Mouse (Mus musculus): ENCODE data around the gene Lce3a. TPM values are rescaled to one million over a fixed set of nuclear protein-coding genes. Genes with fewer than 3 reads are reported as not detected.

Gene Lce3a
- not detected for total RNA-seq (2021)
- long read RNA-seq, experiment 1, result 0 reads
- long read RNA-seq, experiment 2, result 0 reads

GRCm38 (mm10) chr3:92926130-92926529, at the start of gene Lce3a:
TSS of gene Lce3a (minus strand) at chr3:92926230.
- no peak within 1 kb of the TSS for H3K4me3 ChIP-seq
- intact Hi-C loops (cut with DNase I), result no loop called here
- no peak for TF ChIP-seq CTCF (IDR thresholded peaks at IDR 0.05)
- H3K27ac ChIP-seq, result no peak within 1 kb of the TSS
- DNase-seq (ENCODE audit: extremely low spot score in 1 of 2, low spot score in 2 of 2), result no peak

GRCm38 (mm10) chr3:92966761-92967160, 40.7 kb upstream of the Lce3a start, which contains the start of gene Lce3e:
TSS of gene Lce3e (plus strand) at chr3:92967061.
- DNase-seq (ENCODE audit: extremely low spot score in 1 of 2, low spot score in 2 of 2), result no peak
- Histone ChIP-seq H3K27ac (no peak within 1 kb of the TSS), H3K4me3 (no peak within 1 kb of the TSS)
- intact Hi-C loops (cut with DNase I), result no loop called here
- no peak for TF ChIP-seq CTCF (IDR thresholded peaks at IDR 0.05)

- intact Hi-C loops (cut with DNase I), result no loop called here
- TF ChIP-seq CTCF (IDR thresholded peaks at IDR 0.05), result no peak
- H3K27ac ChIP-seq, result no peak within 1 kb of the TSS
- no peak within 1 kb of the TSS for H3K4me3 ChIP-seq
- DNase-seq (ENCODE audit: extremely low spot score in 1 of 2, low spot score in 2 of 2), result no peak
Observed at GRCm38 (mm10) chr3:92957090-92957489, 31.1 kb upstream of the Lce3a start, which contains the start of gene Lce3d. TSS of gene Lce3d (plus strand) at chr3:92957390.

GRCm38 (mm10) chr3:92944186-92944585, 18.2 kb upstream of the Lce3a start, which contains the start of gene Lce3c:
TSS of gene Lce3c (plus strand) at chr3:92944486.
- DNase-seq (ENCODE audit: extremely low spot score in 1 of 2, low spot score in 2 of 2), result no peak
- no peak within 1 kb of the TSS for H3K27ac ChIP-seq
- TF ChIP-seq CTCF (IDR thresholded peaks at IDR 0.05), result no peak
- intact Hi-C loops (cut with DNase I), result no loop called here
- no peak within 1 kb of the TSS for H3K4me3 ChIP-seq

- no peak for TF ChIP-seq CTCF (IDR thresholded peaks at IDR 0.05)
- Histone ChIP-seq H3K27ac (no peak within 1 kb of the TSS), H3K4me3 (no peak within 1 kb of the TSS)
- intact Hi-C loops (cut with DNase I), result no loop called here
- no peak for DNase-seq (ENCODE audit: extremely low spot score in 1 of 2, low spot score in 2 of 2)
Observed at GRCm38 (mm10) chr3:92932679-92933078, 6.6 kb upstream of the Lce3a start, which contains the start of gene Lce3b. TSS of gene Lce3b (plus strand) at chr3:92932979.

GRCm38 (mm10) chr3:92920364-92920763, 5.7 kb downstream of the Lce3a start:
- TF ChIP-seq CTCF (IDR thresholded peaks at IDR 0.05), result peak; percentile 47
- Histone ChIP-seq H3K4me3 (no peak overlapping the region), H3K27ac (no peak overlapping the region)
- intact Hi-C loops (cut with DNase I), result loop anchor here (5.0 kb wide), 1 partner anchor 112 kb away; no protein-coding TSS in a partner anchor
- DNase-seq (ENCODE audit: extremely low spot score in 1 of 2, low spot score in 2 of 2), result peak; percentile 12 to 18

GRCm38 (mm10) chr3:92907571-92907970, 18.5 kb downstream of the Lce3a start:
- intact Hi-C loops (cut with DNase I), result loop anchor here (1.0 to 10.0 kb wide), 3 partner anchors 124 to 587 kb away; no protein-coding TSS in a partner anchor
- no peak overlapping the region for H3K4me3 ChIP-seq
- DNase-seq (ENCODE audit: extremely low spot score in 1 of 2, low spot score in 2 of 2), result peak in 1 of 2 experiments; percentile 15
- peak; percentile 73 for TF ChIP-seq CTCF (IDR thresholded peaks at IDR 0.05)
- H3K27ac ChIP-seq, result no peak overlapping the region

GRCm38 (mm10) chr3:92905182-92905581, 20.8 kb downstream of the Lce3a start:
- no peak overlapping the region for H3K27ac ChIP-seq
- TF ChIP-seq CTCF (IDR thresholded peaks at IDR 0.05), result no peak
- H3K4me3 ChIP-seq, result no peak overlapping the region
- intact Hi-C loops (cut with DNase I), result loop anchor here (10.0 kb wide), 2 partner anchors 340 to 590 kb away; no protein-coding TSS in a partner anchor
- no peak for DNase-seq (ENCODE audit: extremely low spot score in 1 of 2, low spot score in 2 of 2)

GRCm38 (mm10) chr3:92903640-92904039, 22.4 kb downstream of the Lce3a start:
- TF ChIP-seq CTCF (IDR thresholded peaks at IDR 0.05), result peak; percentile 47
- intact Hi-C loops (cut with DNase I), result loop anchor here (2.0 to 10.0 kb wide), 5 partner anchors 79 to 751 kb away; partner anchors contain the start of gene Lce1g
- no peak for DNase-seq (ENCODE audit: extremely low spot score in 1 of 2, low spot score in 2 of 2)

GRCm38 (mm10) chr3:92902992-92903391, 23.0 kb downstream of the Lce3a start:
- H3K27ac ChIP-seq, result no peak overlapping the region
- intact Hi-C loops (cut with DNase I), result loop anchor here (2.0 to 10.0 kb wide), 5 partner anchors 78 to 751 kb away; partner anchors contain the start of gene Lce1g
- no peak overlapping the region for H3K4me3 ChIP-seq
- DNase-seq (ENCODE audit: extremely low spot score in 1 of 2, low spot score in 2 of 2), result peak; percentile 13 to 52
- TF ChIP-seq CTCF (IDR thresholded peaks at IDR 0.05), result peak; percentile 69

More at GRCm38 (mm10) chr3:92903640-92904039, 22.4 kb downstream of the Lce3a start:
- Histone ChIP-seq H3K27ac (no peak overlapping the region), H3K4me3 (no peak overlapping the region)

- no peak for TF ChIP-seq CTCF (IDR thresholded peaks at IDR 0.05)
- Histone ChIP-seq H3K4me3 (no peak overlapping the region), H3K27ac (no peak overlapping the region)
- no peak for DNase-seq (ENCODE audit: extremely low spot score in 1 of 2, low spot score in 2 of 2)
- intact Hi-C loops (cut with DNase I), result no loop called here
Observed at GRCm38 (mm10) chr3:92894489-92894888, 31.5 kb downstream of the Lce3a start.

GRCm38 (mm10) chr3:92894063-92894462, 32.0 kb downstream of the Lce3a start:
- H3K4me3 ChIP-seq, result no peak overlapping the region
- intact Hi-C loops (cut with DNase I), result no loop called here
- DNase-seq (ENCODE audit: extremely low spot score in 1 of 2, low spot score in 2 of 2), result no peak
- TF ChIP-seq CTCF (IDR thresholded peaks at IDR 0.05), result no peak
- no peak overlapping the region for H3K27ac ChIP-seq

Other genes starting within 250 kb of the Lce3a start
- not detected for gene Lce1c, start 247.0 kb downstream of the Lce3a start, total RNA-seq (2021)
- not detected for gene Lce1d, start 239.0 kb downstream of the Lce3a start, total RNA-seq (2021)
- not detected for gene Lce1e, start 217.2 kb downstream of the Lce3a start, total RNA-seq (2021)
- not detected for gene Lce1f, start 205.9 kb downstream of the Lce3a start, total RNA-seq (2021)
- not detected for gene Gm38119, start 187.1 kb downstream of the Lce3a start, total RNA-seq (2021)
- gene Lce1g, start 173.9 kb downstream of the Lce3a start, total RNA-seq (2021), result not detected
- gene Lce1h, start 161.2 kb downstream of the Lce3a start, total RNA-seq (2021), result not detected
- gene Lce1i, start 147.3 kb downstream of the Lce3a start, total RNA-seq (2021), result not detected
- not detected for gene Lce1j, start 135.7 kb downstream of the Lce3a start, total RNA-seq (2021)
- gene Lce1k, start 118.3 kb downstream of the Lce3a start, total RNA-seq (2021), result not detected
- not detected for gene Kprp, start 99.0 kb downstream of the Lce3a start, total RNA-seq (2021)
- gene Lce1l, start 74.9 kb downstream of the Lce3a start, total RNA-seq (2021), result not detected
- not detected for gene 2310050C09Rik, start 56.0 kb downstream of the Lce3a start, total RNA-seq (2021)
- not detected for gene Lce3b, start 6.7 kb upstream of the Lce3a start, total RNA-seq (2021)
- not detected for gene Lce3c, start 18.3 kb upstream of the Lce3a start, total RNA-seq (2021)
- gene Lce3d, start 31.2 kb upstream of the Lce3a start, total RNA-seq (2021), result not detected
- not detected for gene Lce3e, start 40.8 kb upstream of the Lce3a start, total RNA-seq (2021)
- gene Lce3f, start 66.0 kb upstream of the Lce3a start, total RNA-seq (2021), result not detected
- gene Crct1, start 89.5 kb upstream of the Lce3a start, total RNA-seq (2021), result not detected
- not detected for gene Lce1m, start 92.8 kb upstream of the Lce3a start, total RNA-seq (2021)
- gene Gm4858, start 142.6 kb upstream of the Lce3a start, total RNA-seq (2021), result not detected
- not detected for gene Crnn, start 218.6 kb upstream of the Lce3a start, total RNA-seq (2021)

All from left cerebral cortex, adult 2 months (tissue).